Mouse (Mus musculus) CH12.LX (cell line): ENCODE measurements around the gene Hist2h2bb. TPM values are rescaled to one million over a fixed set of nuclear protein-coding genes. Genes with fewer than 3 reads are reported as not detected.
A peak's percentile ranks its signal among the peaks of the same experiment; 100 is the strongest.

Source experiments
- DNase-seq: peaks from one replicate; pipeline ENCODE4 v3.0.0-alpha.2; 2013; ENCODE audit errors: extremely low read depth
- H3K27ac ChIP-seq: 2 replicates; pipeline ENCODE4 v1.5.1; 2012; ENCODE audit warnings: low read depth, mild to moderate bottlenecking, control low read depth, moderate library complexity; ENCODE audit not compliant: insufficient read depth
- H3K27me3 ChIP-seq: replicated peaks from 2 replicates; pipeline ENCODE3; 2012; ENCODE audit warnings: inconsistent platforms
- H3K36me3 ChIP-seq, 2 experiments: replicated peaks in 1 of 2; 2 replicates each; pipeline versions ENCODE3 to v1.6.1; 2012; ENCODE audit warnings: inconsistent platforms in 1 of 2, low read length in 1 of 2, mild to moderate bottlenecking in 1 of 2, mixed read lengths in 1 of 2, moderate library complexity in 1 of 2; ENCODE audit not compliant: control insufficient read depth in 1 of 2, insufficient read depth in 1 of 2
- H3K4me1 ChIP-seq, 2 experiments: 2 replicates each; pipeline ENCODE4 v1.6.1; 2012; ENCODE audit warnings: inconsistent platforms in 1 of 2, moderate library complexity in 1 of 2; ENCODE audit not compliant: insufficient read depth in 2 of 2, control insufficient read depth in 1 of 2
- H3K4me2 ChIP-seq: 2 replicates; pipeline ENCODE4 v1.6.1; 2012; ENCODE audit warnings: low read depth, mild to moderate bottlenecking, control low read depth; ENCODE audit not compliant: poor library complexity, insufficient read depth, severe bottlenecking
- H3K4me3 ChIP-seq, 3 experiments: fragments of 150-350 bp in 1 of 3; sonication (generic) in 1 of 3; replicated peaks in 1 of 3; 2 replicates each; pipeline versions ENCODE3 to v1.5.1; 2011 to 2012; ENCODE audit warnings: low read depth in 2 of 3, low read length in 2 of 3, mild to moderate bottlenecking in 2 of 3, moderate library complexity in 2 of 3, control low read depth in 1 of 3, improper control_type of control experiment in 1 of 3, inconsistent platforms in 1 of 3, mixed read lengths in 1 of 3; ENCODE audit not compliant: poor library complexity in 1 of 3
- H3K79me2 ChIP-seq: replicated peaks from 2 replicates; pipeline ENCODE4 v1.6.1; 2012; ENCODE audit warnings: mild to moderate bottlenecking, moderate library complexity; ENCODE audit not compliant: control insufficient read depth, poor library complexity, insufficient read depth, severe bottlenecking; ENCODE audit errors: extremely low read depth
- H3K9ac ChIP-seq: 2 replicates; pipeline ENCODE4 v1.6.1; 2012; ENCODE audit warnings: low read depth, mild to moderate bottlenecking, control low read depth, moderate library complexity; ENCODE audit not compliant: insufficient read depth
- H3K9me3 ChIP-seq: replicated peaks from 2 replicates; pipeline ENCODE3; 2012; ENCODE audit warnings: low read length, inconsistent platforms, mixed read lengths
- CHD1 ChIP-seq: IDR thresholded peaks from 2 replicates; pipeline ENCODE4 v1.6.1; 2012; ENCODE audit warnings: low read depth, low read length, improper control_type of control experiment, inconsistent platforms
- CHD2 ChIP-seq: IDR thresholded peaks from 2 replicates; pipeline ENCODE4 v1.6.1; 2011; ENCODE audit warnings: low read length, improper control_type of control experiment
- CTCF ChIP-seq, 2 experiments: IDR thresholded peaks in 1 of 2; conservative IDR thresholded peaks in 1 of 2; 2 replicates each; pipeline ENCODE4 v1.5.1; 2011 to 2012; ENCODE audit warnings: low read depth in 2 of 2, low read length in 2 of 2, improper control_type of control experiment in 1 of 2, inconsistent platforms in 1 of 2, mild to moderate bottlenecking in 1 of 2, moderate library complexity in 1 of 2
- E2F4 ChIP-seq: IDR thresholded peaks from 2 replicates; pipeline ENCODE4 v1.6.1; 2011; ENCODE audit warnings: low read depth, low read length, improper control_type of control experiment; ENCODE audit not compliant: insufficient replicate concordance
- ELF1 ChIP-seq: IDR thresholded peaks from 2 replicates; pipeline ENCODE4 v1.6.1; 2014; ENCODE audit warnings: low read depth, mild to moderate bottlenecking, inconsistent platforms, low read length, improper control_type of control experiment
- JUN ChIP-seq: IDR thresholded peaks from 2 replicates; pipeline ENCODE4 v1.6.1; 2011; ENCODE audit warnings: low read depth, mild to moderate bottlenecking, low read length, improper control_type of control experiment, moderate library complexity; ENCODE audit not compliant: insufficient read depth
- JUND ChIP-seq: conservative IDR thresholded peaks from 2 replicates; pipeline ENCODE4 v1.6.1; 2011; ENCODE audit warnings: low read depth, low read length, improper control_type of control experiment
- MAZ ChIP-seq: IDR thresholded peaks from 2 replicates; pipeline ENCODE4 v1.6.1; 2012; ENCODE audit warnings: low read depth, mild to moderate bottlenecking, inconsistent platforms, low read length, improper control_type of control experiment, moderate library complexity
- MEF2A ChIP-seq: IDR thresholded peaks from 2 replicates; pipeline ENCODE4 v1.6.1; 2014; ENCODE audit warnings: low read depth, mild to moderate bottlenecking, inconsistent platforms, low read length, improper control_type of control experiment, borderline replicate concordance
- MYC ChIP-seq: IDR thresholded peaks from 2 replicates; pipeline ENCODE4 v1.6.1; 2011; ENCODE audit warnings: low read depth, mild to moderate bottlenecking, improper control_type of control experiment, low read length
- PAX5 ChIP-seq: IDR thresholded peaks from 2 replicates; pipeline ENCODE4 v1.6.1; 2012; ENCODE audit warnings: low read length, inconsistent platforms, mixed read lengths
- POLR2AphosphoS2 ChIP-seq: IDR thresholded peaks from 2 replicates; pipeline ENCODE4 v1.6.1; 2011; ENCODE audit warnings: low read depth, low read length, improper control_type of control experiment
- SIN3A ChIP-seq: IDR thresholded peaks from 2 replicates; pipeline ENCODE4 v1.6.1; 2012; ENCODE audit warnings: low read length, improper control_type of control experiment, inconsistent platforms
- SMC3 ChIP-seq: IDR thresholded peaks from 2 replicates; pipeline ENCODE4 v1.6.1; 2011; ENCODE audit warnings: low read depth, low read length, improper control_type of control experiment
- TCF12 ChIP-seq: IDR thresholded peaks from 2 replicates; pipeline ENCODE4 v1.6.1; 2014; ENCODE audit warnings: low read depth, mild to moderate bottlenecking, inconsistent platforms, low read length, improper control_type of control experiment
- UBTF ChIP-seq: IDR thresholded peaks from 2 replicates; pipeline ENCODE4 v1.6.1; 2012; ENCODE audit warnings: low read depth, mild to moderate bottlenecking, inconsistent platforms, low read length, improper control_type of control experiment, moderate library complexity
- ZC3H11A ChIP-seq: IDR thresholded peaks from 2 replicates; pipeline ENCODE4 v1.6.1; 2012; ENCODE audit warnings: low read depth, mild to moderate bottlenecking, inconsistent platforms, low read length, improper control_type of control experiment
- ZKSCAN1 ChIP-seq: IDR thresholded peaks from 2 replicates; pipeline ENCODE4 v1.6.1; 2012; ENCODE audit warnings: low read depth, inconsistent platforms, low read length, improper control_type of control experiment, borderline replicate concordance
- ZNF384 ChIP-seq: IDR thresholded peaks from 2 replicates; pipeline ENCODE4 v1.6.1; 2012; ENCODE audit warnings: low read depth, low read length, improper control_type of control experiment, inconsistent platforms
- dilution Hi-C: fragments of 300-500 bp; cut with MboI; formaldehyde crosslinking; loops from 2 replicates; pipeline ENCODE4 v1.14.3; 2020; ENCODE audit warnings: low sequenced_read_pairs; ENCODE audit not compliant: extremely low pct_unique_long_range_greater_than_20kb, extremely low pct_ligation_motif_present
- in situ Hi-C: fragments of 300-500 bp; cut with MboI; formaldehyde crosslinking; loops from 3 replicates; pipeline ENCODE4 v1.14.3; 2019; ENCODE audit warnings: low sequenced_read_pairs, low pct_ligation_motif_present, low pct_unique_long_range_greater_than_20kb, mixed read lengths
- polyA plus RNA-seq: library from polyadenylated mRNA; unstranded; fragments of >175 nt; gene quantifications from 2 replicates; pipeline ENCODE4 v1.2.1, GENCODE M21; 2012; ENCODE audit warnings: low read depth; ENCODE audit not compliant: insufficient read length
- total RNA-seq, 2 experiments: library from RNA; depleted of rRNA; stranded (reverse); fragments of 300-350 nt in 1 of 2; fragments of >200 nt in 1 of 2; gene quantifications; 2 replicates each; pipeline ENCODE4 v1.2.3; 2012 to 2014

Hist2h2bb gene
- total and polyA plus RNA-seq, 3 experiments, result 4.1 to 2,265 (median 51.9) TPM

DNA sequence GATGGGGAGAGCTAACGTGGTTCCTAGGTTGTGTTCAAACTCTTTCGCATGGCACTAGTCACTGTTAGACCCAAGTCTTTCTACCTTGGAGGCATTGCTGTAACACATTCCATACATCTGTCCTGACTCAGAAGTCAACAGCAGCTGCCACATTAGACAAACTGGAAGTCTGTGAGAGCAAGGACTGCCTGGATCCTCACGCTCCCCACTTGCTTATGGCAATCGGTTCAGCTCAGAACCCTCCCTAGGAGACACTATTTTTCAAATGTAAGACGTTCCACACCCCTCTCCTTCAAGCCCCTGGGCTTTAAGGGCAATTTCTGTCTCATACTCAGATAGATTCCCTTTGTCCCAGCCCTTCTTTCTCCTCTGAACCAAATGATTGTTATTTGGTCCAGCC is 32.5 kb downstream of the Hist2h2bb start:
- in situ Hi-C loops, result no loop called here
- no peak overlapping the region for H3K27ac ChIP-seq
- dilution Hi-C loops, result no loop called here

GRCm38 (mm10) chr3:96306506-96306905 is 37.0 kb downstream of the Hist2h2bb start:
- peak overlapping the region in 1 of 3 experiments; percentile 8 for H3K4me3 ChIP-seq
- H3K27ac ChIP-seq, result no peak overlapping the region
- no peak overlapping the region for H3K9ac ChIP-seq
- H3K36me3 ChIP-seq, result no peaks in the 10 kb centered on the region
- dilution Hi-C loops, result no loop called here
- H3K27me3 ChIP-seq, result peaks cover 8% of the 10 kb centered on the region
- H3K9me3 ChIP-seq, result no peaks in the 10 kb centered on the region
- H3K4me2 ChIP-seq, result peak overlapping the region; percentile 29; the same call in 1 of the 2 replicates
- peaks cover 8 to 9% of the 10 kb centered on the region in 2 experiments for H3K4me1 ChIP-seq
- in situ Hi-C loops, result no loop called here
- TF ChIP-seq ZNF384 (no peak), CHD1 (no peak), E2F4 (no peak), JUND (no peak), ZKSCAN1 (no peak), SIN3A (no peak), MAZ (no peak), MEF2A (no peak), POLR2AphosphoS2 (no peak), CTCF (conservative IDR thresholded peaks at IDR 0.05 in 1 of 2, IDR thresholded peaks at IDR 0.05 in 1 of 2; ENCODE audit: low read depth in 2 of 2, low read length in 2 of 2) (no peak), JUN (no peak), SMC3 (no peak), ELF1 (no peak), UBTF (no peak), MYC (no peak), TCF12 (no peak), CHD2 (no peak), PAX5 (no peak)
- DNase-seq, result no peak
- H3K79me2 ChIP-seq, result no peaks in the 10 kb centered on the region

More for the DNA sequence above, 32.5 kb downstream of the Hist2h2bb start:
- no peak overlapping the region for H3K9ac ChIP-seq
- TF ChIP-seq ZC3H11A, result no peak
- no peak for TF ChIP-seq CTCF (conservative IDR thresholded peaks at IDR 0.05 in 1 of 2, IDR thresholded peaks at IDR 0.05 in 1 of 2; ENCODE audit: low read depth in 2 of 2, low read length in 2 of 2)
- no peak for DNase-seq
- no peak overlapping the region for H3K4me2 ChIP-seq
- peaks cover 10 to 15% of the 10 kb centered on the region in 2 experiments for H3K4me1 ChIP-seq
- no peaks in the 10 kb centered on the region for H3K79me2 ChIP-seq
- H3K27me3 ChIP-seq, result peaks cover 22% of the 10 kb centered on the region
- no peak overlapping the region for H3K4me3 ChIP-seq
- H3K36me3 ChIP-seq, result no peaks in the 10 kb centered on the region
- H3K9me3 ChIP-seq, result peaks cover 3% of the 10 kb centered on the region
